ENCODE assay signal across 14 mouse cellular contexts in genomic region chr5:34974773-34975443, GRCm38 (mm10). TPM values are rescaled to one million over a fixed set of nuclear protein-coding genes. Genes with fewer than 3 reads are reported as not detected.
DNase-seq lines count a peak whose midpoint lies in the region; ATAC-seq lines count a peak whose summit lies in the region.
"Had no signal": no experiment of that assay in that cellular context is flagged by ENCODE, and none has a peak within 500 bp of the region (broad histone marks: within the 10 kb centered on the region; RNA-seq: fewer than 3 reads in every experiment).

No protein-coding gene starts in this region.

- WGBS in heart, embryonic 10.5 days, result 65% methylated on average over 11 of the region's 11 CpGs
- WGBS in liver, embryonic 12.5 days (ENCODE audit: insufficient replicate concordance), result 28% methylated on average over 11 of the region's 11 CpGs
- WGBS in hindbrain, embryonic 16.5 days, result 90% methylated on average over 11 of the region's 11 CpGs

- H3K27ac ChIP-seq in heart, embryonic 10.5 days, result peak overlapping the region; percentile 82
- peak overlapping the region; percentile 94 for H3K27ac ChIP-seq in liver, embryonic 12.5 days
- H3K27ac ChIP-seq in hindbrain, embryonic 16.5 days (ENCODE audit: low read depth, low read length), result no peak overlapping the region
- H3K27ac ChIP-seq: embryonic facial prominence, embryonic 13.5 days; limb, embryonic 13.5 days had no signal

- H3K4me1 ChIP-seq in heart, embryonic 10.5 days, result peaks cover 77% of the 10 kb centered on the region
- H3K4me1 ChIP-seq in liver, embryonic 12.5 days, result peaks cover 97% of the 10 kb centered on the region
- no peaks in the 10 kb centered on the region for H3K4me1 ChIP-seq in hindbrain, embryonic 16.5 days (ENCODE audit: control insufficient read depth, insufficient read depth, low read depth, low read length)
- H3K4me1 ChIP-seq: limb, embryonic 13.5 days had no signal

- intact Hi-C loops in heart, postnatal 25 days (cut with DNase I), result no loop called here

- peak; percentile 87 for DNase-seq in heart, embryonic 10.5 days (ENCODE audit: low spot score)
- DNase-seq in heart, postnatal 25 days (ENCODE audit: low spot score), result no peak
- DNase-seq in spleen, postnatal 36 days (ENCODE audit: low spot score in 2 of 2), result peak; percentile 41 to 56
- DNase-seq in spleen, postnatal 14 days (ENCODE audit: low spot score in 2 of 2), result no peak
- no peak for DNase-seq in adrenal gland, postnatal 25 days
- DNase-seq: cerebellum, postnatal 36 days; gastrocnemius, postnatal 25 days had no signal

- no peaks in the 10 kb centered on the region for H3K27me3 ChIP-seq in heart, embryonic 10.5 days (ENCODE audit: insufficient read depth, poor library complexity, severe bottlenecking)
- no peaks in the 10 kb centered on the region for H3K27me3 ChIP-seq in liver, embryonic 12.5 days (replicated peaks)
- H3K27me3 ChIP-seq in hindbrain, embryonic 16.5 days (replicated peaks; ENCODE audit: control insufficient read depth, insufficient read depth, low read length), result no peaks in the 10 kb centered on the region
- H3K27me3 ChIP-seq: embryonic facial prominence, embryonic 13.5 days; limb, embryonic 13.5 days had no signal

- H3K9me3 ChIP-seq in heart, embryonic 10.5 days, result no peaks in the 10 kb centered on the region
- no peaks in the 10 kb centered on the region for H3K9me3 ChIP-seq in liver, embryonic 12.5 days (replicated peaks)
- H3K9me3 ChIP-seq in hindbrain, embryonic 16.5 days (ENCODE audit: control insufficient read depth, low read length), result no peaks in the 10 kb centered on the region
- H3K9me3 ChIP-seq: embryonic facial prominence, embryonic 13.5 days; G1E; hindbrain, embryonic 10.5 days; limb, embryonic 13.5 days had no signal

- H3K4me2 ChIP-seq in liver, embryonic 12.5 days, result peak overlapping the region; percentile 71
- H3K4me2 ChIP-seq in hindbrain, embryonic 16.5 days (ENCODE audit: low read length), result no peak overlapping the region
- H3K4me2 ChIP-seq: embryonic facial prominence, embryonic 13.5 days; limb, embryonic 13.5 days had no signal

- peaks cover 64% of the 10 kb centered on the region for H3K36me3 ChIP-seq in heart, embryonic 10.5 days
- peaks cover 57% of the 10 kb centered on the region for H3K36me3 ChIP-seq in liver, embryonic 12.5 days
- H3K36me3 ChIP-seq in hindbrain, embryonic 16.5 days (ENCODE audit: control insufficient read depth, insufficient read depth, low read length), result peaks cover 11% of the 10 kb centered on the region
- H3K36me3 ChIP-seq: G1E had no signal

- H3K9ac ChIP-seq in liver, embryonic 12.5 days, result peak overlapping the region; percentile 66
- no peak overlapping the region for H3K9ac ChIP-seq in hindbrain, embryonic 16.5 days (ENCODE audit: low read depth, low read length)
- H3K9ac ChIP-seq: embryonic facial prominence, embryonic 13.5 days; limb, embryonic 13.5 days had no signal

- no peak overlapping the region for H3K4me3 ChIP-seq in heart, embryonic 10.5 days
- H3K4me3 ChIP-seq in liver, embryonic 12.5 days, result peak overlapping the region; percentile 45
- no peak overlapping the region for H3K4me3 ChIP-seq in hindbrain, embryonic 16.5 days (ENCODE audit: low read length)
- H3K4me3 ChIP-seq: embryonic facial prominence, embryonic 13.5 days; hindbrain, embryonic 10.5 days; limb, embryonic 13.5 days had no signal

- ATAC-seq in liver, embryonic 12.5 days, result peak; percentile 91
- no peak for ATAC-seq in hindbrain, embryonic 16.5 days
- ATAC-seq: intestine, embryonic 16.5 days had no signal

RNA-seq across cellular contexts. Expression of gene Rgs12, which starts 25.7 kb away (rescaled TPM):
- 32.8 and 35.3 TPM in 2 replicates for polyA plus RNA-seq in heart, embryonic 10.5 days (2016; fragmentation: Nextera tagmentation; extraction: Ambion mirVana)
- 10 to 100 TPM; 16.0 to 16.2 TPM for total RNA-seq in heart, postnatal 25 days (2021)
- polyA plus RNA-seq in liver, embryonic 12.5 days (2016; fragmentation: Nextera tagmentation; extraction: Ambion mirVana), result 30.1 and 31.7 TPM in 2 replicates
- polyA plus RNA-seq in hindbrain, embryonic 16.5 days (2015; fragmentation: Nextera tagmentation; extraction: Ambion mirVana), result 40.3 and 41.1 TPM in 2 replicates
- 33.3 and 42.1 TPM in 2 replicates for total RNA-seq in adrenal gland, postnatal 25 days (2021)

Comparison
In these comparisons a context has a peak if more than half of its experiments do, and no peak if none do; other contexts are left out.
1. DNase-seq: peak in heart, embryonic 10.5 days (single experiment) and spleen, postnatal 36 days (2 of 2); none in heart, postnatal 25 days (single experiment), spleen, postnatal 14 days (0 of 2) and adrenal gland, postnatal 25 days (single experiment).